Mouse (Mus musculus) granulocyte monocyte progenitor cell, adult 5-6 weeks (primary cell): Measurements from ENCODE around the gene Parp9. TPM values are rescaled to one million over a fixed set of nuclear protein-coding genes. Genes with fewer than 3 reads are reported as not detected.
"Not testable (repeated sequence)": the region's sequence is repeated elsewhere in the genome, so short reads cannot be mapped to it uniquely, and the experiment has no call there.

Experiments used
- ATAC-seq: replicated peaks from 2 replicates; pipeline ENCODE4 v1.8.0; 2016; ENCODE audit warnings: mild to moderate bottlenecking, moderate TSS enrichment, inconsistent platforms; ENCODE audit not compliant: poor library complexity, severe bottlenecking
- total RNA-seq, 2 experiments: library from RNA; stranded (forward) in 1 of 2; stranded (reverse) in 1 of 2; fragments of 200-712, 200-1000 nt in 1 of 2; fragments of >200 nt in 1 of 2; fragmentation: Nextera tagmentation in 1 of 2; gene quantifications; 2 replicates each; pipeline ENCODE4 v1.2.3; 2014 to 2017

Gene Parp9
- total RNA-seq, 2 experiments from 2014 or later = 15.7 to 20.4 TPM

GRCm38 (mm10) chr16:35984471-35984870, 46.2 kb downstream of the Parp9 start:
- no peak for ATAC-seq

- no peak for ATAC-seq
These were observed 49.7 kb downstream of the Parp9 start for GRCm38 (mm10) chr16:35987930-35988329.

GRCm38 (mm10) chr16:35992391-35992790, 54.1 kb downstream of the Parp9 start:
- ATAC-seq = peak; percentile 44; the same call in 1 of the 2 replicates

- no peak for ATAC-seq
These were observed 55.0 kb downstream of the Parp9 start for GRCm38 (mm10) chr16:35993316-35993715.

DNA sequence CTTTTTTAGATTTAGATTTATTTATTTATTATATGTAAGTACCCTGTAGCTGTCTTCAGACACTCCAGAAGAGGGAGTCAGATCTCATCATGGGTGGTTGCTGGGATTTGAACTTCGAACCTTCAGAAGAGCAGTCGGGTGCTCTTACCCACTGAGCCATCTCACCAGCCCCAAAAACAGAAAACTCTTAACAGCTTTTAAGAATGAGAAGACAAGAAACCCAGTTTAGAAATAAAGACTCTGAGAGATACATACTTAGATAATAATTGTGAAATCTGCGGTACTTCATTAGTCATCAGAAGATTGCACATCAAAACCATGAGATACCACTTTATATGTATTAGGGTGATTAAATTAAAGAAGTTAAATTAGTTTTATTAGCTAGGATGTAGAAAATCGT, 60.6 kb downstream of the Parp9 start:
- not testable (repeated sequence) for ATAC-seq

DNA sequence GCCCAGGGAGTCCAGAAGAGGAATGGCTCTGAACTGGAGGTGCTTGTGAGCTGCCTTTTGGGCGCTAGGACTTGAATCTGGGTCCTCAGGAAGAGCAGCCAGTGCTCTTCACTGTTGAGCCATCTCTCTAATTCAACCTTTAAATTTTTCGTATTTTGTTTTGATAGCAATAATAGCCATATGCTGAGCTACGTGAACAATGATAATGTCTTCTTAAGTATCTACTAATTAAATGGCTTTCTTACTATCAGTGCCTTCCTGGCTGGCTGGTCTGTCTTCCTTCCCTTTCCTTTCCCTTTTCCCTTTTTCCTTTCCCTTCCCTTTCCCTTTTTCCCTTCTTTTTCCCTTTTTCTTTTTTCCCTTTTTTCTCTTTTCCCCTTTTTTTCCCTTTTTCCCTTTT, 70.1 kb downstream of the Parp9 start:
- ATAC-seq = no peak

- no peak for ATAC-seq
These were observed 78.1 kb downstream of the Parp9 start for GRCm38 (mm10) chr16:36016335-36016734.

Other genes starting within 250 kb of the Parp9 start
- gene Dirc2, start 169.1 kb upstream of the Parp9 start, total RNA-seq (2014; fragmentation: Nextera tagmentation) = 24.9 and 31.7 TPM in 2 replicates
- 15.8 and 21.1 TPM in 2 replicates for gene Dirc2, start 169.1 kb upstream of the Parp9 start, total RNA-seq (2017)
- 3.0 and 7.8 TPM in 2 replicates for gene Hspbap1, start 168.1 kb upstream of the Parp9 start, total RNA-seq (2014; fragmentation: Nextera tagmentation)
- 5.6 and 7.4 TPM in 2 replicates for gene Hspbap1, start 168.1 kb upstream of the Parp9 start, total RNA-seq (2017)
- gene Parp14, start 66.9 kb upstream of the Parp9 start, total RNA-seq (2014; fragmentation: Nextera tagmentation) = 10.7 and 16.7 TPM in 2 replicates
- 11.6 and 11.7 TPM in 2 replicates for gene Parp14, start 66.9 kb upstream of the Parp9 start, total RNA-seq (2017)
- 21.9 and 28.5 TPM in 2 replicates for gene Dtx3l, start 681 bp downstream of the Parp9 start, total RNA-seq (2014; fragmentation: Nextera tagmentation)
- gene Dtx3l, start 681 bp downstream of the Parp9 start, total RNA-seq (2017) = 29.4 and 36.2 TPM in 2 replicates
- gene Kpna1, start 40.3 kb downstream of the Parp9 start, total RNA-seq (2014; fragmentation: Nextera tagmentation) = 40.6 and 41.1 TPM in 2 replicates
- 35.1 and 42.2 TPM in 2 replicates for gene Kpna1, start 40.3 kb downstream of the Parp9 start, total RNA-seq (2017)
- gene Wdr5b, start 102.7 kb downstream of the Parp9 start, total RNA-seq (2014; fragmentation: Nextera tagmentation) = 6.0 and 7.8 TPM in 2 replicates
- gene Wdr5b, start 102.7 kb downstream of the Parp9 start, total RNA-seq (2017) = 7.0 and 8.8 TPM in 2 replicates
- 101 and 196 TPM in 2 replicates for gene Fam162a, start 133.1 kb downstream of the Parp9 start, total RNA-seq (2014; fragmentation: Nextera tagmentation)
- 79.5 and 114 TPM in 2 replicates for gene Fam162a, start 133.1 kb downstream of the Parp9 start, total RNA-seq (2017)
- gene Ccdc58, start 133.2 kb downstream of the Parp9 start, total RNA-seq (2014; fragmentation: Nextera tagmentation) = 61.8 and 98.5 TPM in 2 replicates
- 107 and 144 TPM in 2 replicates for gene Ccdc58, start 133.2 kb downstream of the Parp9 start, total RNA-seq (2017)
- gene Csta1, start 192.8 kb downstream of the Parp9 start, total RNA-seq (2014; fragmentation: Nextera tagmentation) = not detected in 2 replicates
- gene Csta1, start 192.8 kb downstream of the Parp9 start, total RNA-seq (2017) = not detected in 2 replicates
- gene Stfa2l1, start 218.3 kb downstream of the Parp9 start, total RNA-seq (2014; fragmentation: Nextera tagmentation) = not detected in 2 replicates
- gene Stfa2l1, start 218.3 kb downstream of the Parp9 start, total RNA-seq (2017) = not detected in 2 replicates
- not detected in 2 replicates for gene Gm5483, start 245.7 kb downstream of the Parp9 start, total RNA-seq (2014; fragmentation: Nextera tagmentation)
- 4.6 TPM in 1 of 2 replicates, not detected in the other for gene Gm5483, start 245.7 kb downstream of the Parp9 start, total RNA-seq (2017)